Mouse (Mus musculus) kidney, postnatal 36 days (tissue): ENCODE measurements around the gene Drd2.

Experiments
- DNase-seq, 2 experiments: peaks; one replicate each; pipeline ENCODE4 v3.0.0; 2021 to 2022; ENCODE audit warnings: mixed read lengths in 2 of 2

Drd2 gene

DNA sequence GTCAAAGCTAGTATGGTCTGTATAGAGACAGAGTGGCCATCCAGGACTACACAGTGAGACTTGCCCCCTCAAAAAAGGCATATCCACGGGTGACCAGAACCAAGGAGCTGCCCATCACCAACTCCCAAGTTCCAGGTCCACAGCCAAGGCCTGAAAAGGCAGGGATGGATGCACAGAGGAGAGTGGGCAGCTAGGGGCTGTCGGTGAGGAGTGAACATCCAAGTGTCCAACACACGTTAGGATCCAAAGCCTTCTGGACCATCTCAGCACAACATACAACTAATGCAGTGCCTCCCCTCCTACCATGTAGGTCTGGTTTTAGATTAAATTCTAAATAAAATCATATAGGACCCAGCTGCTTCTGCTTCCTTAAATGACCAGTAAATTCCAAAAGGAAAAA, 115.7 kb downstream of the Drd2 start:
- no peak for DNase-seq
